ENCODE assay signal across 9 mouse cellular contexts in genomic region chr12:77177811-77178578, GRCm38 (mm10). TPM values are rescaled to one million over a fixed set of nuclear protein-coding genes. Genes with fewer than 3 reads are reported as not detected.
DNase-seq lines count a peak whose midpoint lies in the region; ATAC-seq lines count a peak whose summit lies in the region.
"Had no signal": no experiment of that assay in that cellular context is flagged by ENCODE, and none has a peak within 500 bp of the region (broad histone marks: within the 10 kb centered on the region; RNA-seq: fewer than 3 reads in every experiment).

No protein-coding gene starts in this region.

- no peaks in the 10 kb centered on the region for H3K36me3 ChIP-seq in liver, embryonic 16.5 days (ENCODE audit: control insufficient read depth, insufficient read depth)
- H3K36me3 ChIP-seq: embryonic facial prominence, embryonic 13.5 days had no signal

- no peak overlapping the region for H3K4me3 ChIP-seq in liver, embryonic 16.5 days (ENCODE audit: low read depth, low read length)
- H3K4me3 ChIP-seq: embryonic facial prominence, embryonic 13.5 days had no signal

- peak; percentile 27 to 64 for DNase-seq in adrenal gland, adult (ENCODE audit: inconsistent age in 2 of 2, low spot score in 1 of 2)
- DNase-seq in adrenal gland, postnatal 4 days (ENCODE audit: low spot score in 2 of 2): no peak
- peak; percentile 67 for DNase-seq in thymus, postnatal 14 days
- no peak for DNase-seq in MN1 (ENCODE audit: low spot score)
- no peak for DNase-seq in layer of hippocampus, adult 9-10 months (ENCODE audit: low spot score)

- no peak overlapping the region for H3K9ac ChIP-seq in liver, embryonic 16.5 days (ENCODE audit: low read depth, low read length)
- H3K9ac ChIP-seq: embryonic facial prominence, embryonic 13.5 days had no signal

- H3K4me2 ChIP-seq in liver, embryonic 16.5 days (ENCODE audit: low read depth, low read length): no peak overlapping the region
- H3K4me2 ChIP-seq: embryonic facial prominence, embryonic 13.5 days had no signal

- H3K27ac ChIP-seq in liver, embryonic 16.5 days (ENCODE audit: low read length): no peak overlapping the region
- H3K27ac ChIP-seq: embryonic facial prominence, embryonic 13.5 days had no signal

- no peaks in the 10 kb centered on the region for H3K9me3 ChIP-seq in liver, embryonic 16.5 days (replicated peaks; ENCODE audit: control insufficient read depth, low read length)
- H3K9me3 ChIP-seq: embryonic facial prominence, embryonic 13.5 days had no signal

- 18% methylated on average over 15 of the region's 15 CpGs for WGBS in liver, embryonic 16.5 days (ENCODE audit: insufficient replicate concordance)

- ATAC-seq in CD4-positive, CD25-positive, alpha-beta regulatory T cell, adult 4 months: peak; percentile 66
- ATAC-seq in inflammation-experienced regulatory T-cells, adult 6 months: peak; percentile 48
- ATAC-seq in liver, embryonic 16.5 days (ENCODE audit: low read depth): peak; percentile 16; the same call in 1 of the 2 replicates

- no peaks in the 10 kb centered on the region for H3K27me3 ChIP-seq in liver, embryonic 16.5 days (ENCODE audit: control insufficient read depth, insufficient read depth, low read depth, low read length)
- H3K27me3 ChIP-seq: embryonic facial prominence, embryonic 13.5 days had no signal

- no peaks in the 10 kb centered on the region; the same call in 1 of the 2 replicates for H3K4me1 ChIP-seq in liver, embryonic 16.5 days (ENCODE audit: control insufficient read depth, low read depth, low read length)

RNA-seq across cellular contexts. Expression of gene Fut8, which starts 59.9 kb away (rescaled TPM):
- 10 to 100 TPM; 60.0 to 60.8 TPM for total RNA-seq in adrenal gland, postnatal 4 days (2021)
- 10 to 100 TPM; 12.3 to 15.5 TPM for polyA plus RNA-seq in CD4-positive, CD25-positive, alpha-beta regulatory T cell, adult 4 months (2017; shearing (Covaris generic))
- polyA plus RNA-seq in inflammation-experienced regulatory T-cells, adult 6 months (2017; shearing (Covaris generic)): 10 to 100 TPM; 16.0 to 17.7 (median 17.3) TPM
- polyA plus RNA-seq in liver, embryonic 16.5 days (2015; fragmentation: Nextera tagmentation; extraction: Ambion mirVana): 7.1 and 7.2 TPM in 2 replicates

Comparison
In these comparisons a context has a peak if more than half of its experiments do, and no peak if none do; other contexts are left out.
1. DNase-seq: peak in adrenal gland, adult (2 of 2) and thymus, postnatal 14 days (single experiment); none in adrenal gland, postnatal 4 days (0 of 2), MN1 (single experiment) and layer of hippocampus, adult 9-10 months (single experiment).
2. ATAC-seq: peak in every context shown above with its lines; median percentile 66 in CD4-positive, CD25-positive, alpha-beta regulatory T cell, adult 4 months; 48 in inflammation-experienced regulatory T-cells, adult 6 months; 16 in liver, embryonic 16.5 days.